Mouse (Mus musculus) left cerebral cortex, adult 9 months (tissue): ENCODE measurements around the gene Klk6.

Experiments used
- DNase-seq, 2 experiments: peaks; one replicate each; pipeline ENCODE4 v3.0.0; 2022; ENCODE audit warnings: low spot score in 2 of 2

The Klk6 gene

GRCm38 (mm10) chr7:43824199-43824598 lies at the start of gene Klk6:
Klk6 (plus strand) TSS chr7:43824499.
- no peak for DNase-seq

GRCm38 (mm10) chr7:43774802-43775201 lies 49.5 kb upstream of the Klk6 start:
- no peak for DNase-seq

GRCm38 (mm10) chr7:43775311-43776057 lies 48.8 kb upstream of the Klk6 start:
- DNase-seq = no peak

GRCm38 (mm10) chr7:43776506-43776905 lies 47.8 kb upstream of the Klk6 start:
- DNase-seq = no peak

GRCm38 (mm10) chr7:43777423-43777822 lies 46.9 kb upstream of the Klk6 start:
- no peak for DNase-seq

GRCm38 (mm10) chr7:43778176-43778970 lies 45.9 kb upstream of the Klk6 start:
- DNase-seq = no peak

GRCm38 (mm10) chr7:43780241-43780640 lies 44.1 kb upstream of the Klk6 start:
- DNase-seq = no peak

GRCm38 (mm10) chr7:43780746-43781145 lies 43.6 kb upstream of the Klk6 start, which contains the start of gene Klk10:
Klk10 (plus strand) TSS chr7:43781035.
- DNase-seq = no peak

- no peak for DNase-seq
These were observed 42.8 kb upstream of the Klk6 start for GRCm38 (mm10) chr7:43781541-43781940.

- peak in 1 of 2 experiments; percentile 65 for DNase-seq
These were observed 41.7 kb upstream of the Klk6 start for GRCm38 (mm10) chr7:43782275-43783265.

- DNase-seq = no peak
These were observed 39.0 kb upstream of the Klk6 start for GRCm38 (mm10) chr7:43785286-43785685.

GRCm38 (mm10) chr7:43788096-43788495 lies 36.2 kb upstream of the Klk6 start:
- no peak for DNase-seq

GRCm38 (mm10) chr7:43789295-43789694 lies 35.0 kb upstream of the Klk6 start:
- no peak for DNase-seq

GRCm38 (mm10) chr7:43791591-43791990 lies 32.7 kb upstream of the Klk6 start, which contains the start of gene Klk9:
Klk9 (plus strand) TSS chr7:43791891.
- DNase-seq = no peak

- DNase-seq = no peak
These were observed 27.9 kb upstream of the Klk6 start for GRCm38 (mm10) chr7:43796355-43796754.

GRCm38 (mm10) chr7:43797333-43797769 lies 26.9 kb upstream of the Klk6 start, which contains the start of gene Klk8:
Klk8 (plus strand) TSS chr7:43797577.
- DNase-seq = no peak

GRCm38 (mm10) chr7:43797844-43798462 lies 26.3 kb upstream of the Klk6 start:
- DNase-seq = no peak

GRCm38 (mm10) chr7:43799876-43800275 lies 24.4 kb upstream of the Klk6 start:
- DNase-seq = no peak

GRCm38 (mm10) chr7:43810994-43811393 lies 13.3 kb upstream of the Klk6 start, which contains the start of gene Klk7:
Klk7 (plus strand) TSS chr7:43811294.
- no peak for DNase-seq

- DNase-seq = no peak
These were observed 9.1 kb upstream of the Klk6 start for GRCm38 (mm10) chr7:43815211-43815610.

GRCm38 (mm10) chr7:43816746-43817145 lies 7.6 kb upstream of the Klk6 start:
- DNase-seq = no peak
